Mouse (Mus musculus) CH12.LX (cell line): Measurements from ENCODE around the gene Slc25a21. TPM values are rescaled to one million over a fixed set of nuclear protein-coding genes. Genes with fewer than 3 reads are reported as not detected.

Source experiments
- DNase-seq: peaks from one replicate; pipeline ENCODE4 v3.0.0-alpha.2; 2013; ENCODE audit errors: extremely low read depth
- H3K27ac ChIP-seq: 2 replicates; pipeline ENCODE4 v1.5.1; 2012; ENCODE audit warnings: low read depth, mild to moderate bottlenecking, control low read depth, moderate library complexity; ENCODE audit not compliant: insufficient read depth
- H3K27me3 ChIP-seq: replicated peaks from 2 replicates; pipeline ENCODE3; 2012; ENCODE audit warnings: inconsistent platforms
- H3K36me3 ChIP-seq, 2 experiments: replicated peaks in 1 of 2; 2 replicates each; pipeline versions ENCODE3 to v1.6.1; 2012; ENCODE audit warnings: inconsistent platforms in 1 of 2, low read length in 1 of 2, mild to moderate bottlenecking in 1 of 2, mixed read lengths in 1 of 2, moderate library complexity in 1 of 2; ENCODE audit not compliant: control insufficient read depth in 1 of 2, insufficient read depth in 1 of 2
- H3K4me1 ChIP-seq, 2 experiments: 2 replicates each; pipeline ENCODE4 v1.6.1; 2012; ENCODE audit warnings: inconsistent platforms in 1 of 2, moderate library complexity in 1 of 2; ENCODE audit not compliant: insufficient read depth in 2 of 2, control insufficient read depth in 1 of 2
- H3K4me2 ChIP-seq: 2 replicates; pipeline ENCODE4 v1.6.1; 2012; ENCODE audit warnings: low read depth, mild to moderate bottlenecking, control low read depth; ENCODE audit not compliant: poor library complexity, insufficient read depth, severe bottlenecking
- H3K4me3 ChIP-seq, 3 experiments: fragments of 150-350 bp in 1 of 3; sonication (generic) in 1 of 3; replicated peaks in 1 of 3; 2 replicates each; pipeline versions ENCODE3 to v1.5.1; 2011 to 2012; ENCODE audit warnings: low read depth in 2 of 3, low read length in 2 of 3, mild to moderate bottlenecking in 2 of 3, moderate library complexity in 2 of 3, control low read depth in 1 of 3, improper control_type of control experiment in 1 of 3, inconsistent platforms in 1 of 3, mixed read lengths in 1 of 3; ENCODE audit not compliant: poor library complexity in 1 of 3
- H3K79me2 ChIP-seq: replicated peaks from 2 replicates; pipeline ENCODE4 v1.6.1; 2012; ENCODE audit warnings: mild to moderate bottlenecking, moderate library complexity; ENCODE audit not compliant: control insufficient read depth, poor library complexity, insufficient read depth, severe bottlenecking; ENCODE audit errors: extremely low read depth
- H3K9ac ChIP-seq: 2 replicates; pipeline ENCODE4 v1.6.1; 2012; ENCODE audit warnings: low read depth, mild to moderate bottlenecking, control low read depth, moderate library complexity; ENCODE audit not compliant: insufficient read depth
- H3K9me3 ChIP-seq: replicated peaks from 2 replicates; pipeline ENCODE3; 2012; ENCODE audit warnings: low read length, inconsistent platforms, mixed read lengths
- CHD1 ChIP-seq: IDR thresholded peaks from 2 replicates; pipeline ENCODE4 v1.6.1; 2012; ENCODE audit warnings: low read depth, low read length, improper control_type of control experiment, inconsistent platforms
- E2F4 ChIP-seq: IDR thresholded peaks from 2 replicates; pipeline ENCODE4 v1.6.1; 2011; ENCODE audit warnings: low read depth, low read length, improper control_type of control experiment; ENCODE audit not compliant: insufficient replicate concordance
- ELF1 ChIP-seq: IDR thresholded peaks from 2 replicates; pipeline ENCODE4 v1.6.1; 2014; ENCODE audit warnings: low read depth, mild to moderate bottlenecking, inconsistent platforms, low read length, improper control_type of control experiment
- EP300 ChIP-seq: IDR thresholded peaks from 2 replicates; pipeline ENCODE4 v1.6.1; 2011; ENCODE audit warnings: low read length, improper control_type of control experiment
- ETS1 ChIP-seq: conservative IDR thresholded peaks from 2 replicates; pipeline ENCODE4 v1.6.1; 2012; ENCODE audit warnings: low read depth, mild to moderate bottlenecking, inconsistent platforms, low read length, improper control_type of control experiment, moderate library complexity
- GABPA ChIP-seq: IDR thresholded peaks from 2 replicates; pipeline ENCODE4 v1.6.1; 2012; ENCODE audit warnings: low read depth, low read length, improper control_type of control experiment, inconsistent platforms; ENCODE audit not compliant: insufficient replicate concordance
- IRF4 ChIP-seq: IDR thresholded peaks from 2 replicates; pipeline ENCODE4 v1.6.1; 2014; ENCODE audit warnings: low read depth, mild to moderate bottlenecking, inconsistent platforms, low read length, improper control_type of control experiment
- JUND ChIP-seq: conservative IDR thresholded peaks from 2 replicates; pipeline ENCODE4 v1.6.1; 2011; ENCODE audit warnings: low read depth, low read length, improper control_type of control experiment
- KAT2A ChIP-seq: IDR thresholded peaks from 2 replicates; pipeline ENCODE4 v1.6.1; 2012; ENCODE audit warnings: low read length, improper control_type of control experiment, inconsistent platforms; ENCODE audit not compliant: insufficient replicate concordance
- MAX ChIP-seq: IDR thresholded peaks from 2 replicates; pipeline ENCODE4 v1.6.1; 2011; ENCODE audit warnings: low read length, improper control_type of control experiment
- MAZ ChIP-seq: IDR thresholded peaks from 2 replicates; pipeline ENCODE4 v1.6.1; 2012; ENCODE audit warnings: low read depth, mild to moderate bottlenecking, inconsistent platforms, low read length, improper control_type of control experiment, moderate library complexity
- MYC ChIP-seq: IDR thresholded peaks from 2 replicates; pipeline ENCODE4 v1.6.1; 2011; ENCODE audit warnings: low read depth, mild to moderate bottlenecking, improper control_type of control experiment, low read length
- NELFE ChIP-seq: IDR thresholded peaks from 2 replicates; pipeline ENCODE4 v1.6.1; 2011; ENCODE audit warnings: low read depth, low read length, improper control_type of control experiment
- PAX5 ChIP-seq: IDR thresholded peaks from 2 replicates; pipeline ENCODE4 v1.6.1; 2012; ENCODE audit warnings: low read length, inconsistent platforms, mixed read lengths
- POLR2A ChIP-seq: IDR thresholded peaks from 2 replicates; pipeline ENCODE4 v1.6.1; 2011; ENCODE audit warnings: low read depth, mild to moderate bottlenecking, improper control_type of control experiment, low read length
- POLR2AphosphoS2 ChIP-seq: IDR thresholded peaks from 2 replicates; pipeline ENCODE4 v1.6.1; 2011; ENCODE audit warnings: low read depth, low read length, improper control_type of control experiment
- RAD21 ChIP-seq: IDR thresholded peaks from 2 replicates; pipeline ENCODE4 v1.6.1; 2011; ENCODE audit warnings: low read depth, mild to moderate bottlenecking, low read length, improper control_type of control experiment, moderate library complexity
- RCOR1 ChIP-seq: conservative IDR thresholded peaks from 2 replicates; pipeline ENCODE4 v1.6.1; 2012; ENCODE audit warnings: low read depth, mild to moderate bottlenecking, inconsistent platforms, low read length, improper control_type of control experiment
- SIN3A ChIP-seq: IDR thresholded peaks from 2 replicates; pipeline ENCODE4 v1.6.1; 2012; ENCODE audit warnings: low read length, improper control_type of control experiment, inconsistent platforms
- SMC3 ChIP-seq: IDR thresholded peaks from 2 replicates; pipeline ENCODE4 v1.6.1; 2011; ENCODE audit warnings: low read depth, low read length, improper control_type of control experiment
- TBP ChIP-seq: conservative IDR thresholded peaks from 2 replicates; pipeline ENCODE4 v1.6.1; 2011; ENCODE audit warnings: low read depth, low read length, improper control_type of control experiment
- TCF12 ChIP-seq: IDR thresholded peaks from 2 replicates; pipeline ENCODE4 v1.6.1; 2014; ENCODE audit warnings: low read depth, mild to moderate bottlenecking, inconsistent platforms, low read length, improper control_type of control experiment
- USF1 ChIP-seq: IDR thresholded peaks from 2 replicates; pipeline ENCODE4 v1.6.1; 2014; ENCODE audit warnings: low read depth, mild to moderate bottlenecking, inconsistent platforms, low read length, improper control_type of control experiment
- ZC3H11A ChIP-seq: IDR thresholded peaks from 2 replicates; pipeline ENCODE4 v1.6.1; 2012; ENCODE audit warnings: low read depth, mild to moderate bottlenecking, inconsistent platforms, low read length, improper control_type of control experiment
- ZNF384 ChIP-seq: IDR thresholded peaks from 2 replicates; pipeline ENCODE4 v1.6.1; 2012; ENCODE audit warnings: low read depth, low read length, improper control_type of control experiment, inconsistent platforms
- dilution Hi-C: fragments of 300-500 bp; cut with MboI; formaldehyde crosslinking; loops from 2 replicates; pipeline ENCODE4 v1.14.3; 2020; ENCODE audit warnings: low sequenced_read_pairs; ENCODE audit not compliant: extremely low pct_unique_long_range_greater_than_20kb, extremely low pct_ligation_motif_present
- in situ Hi-C: fragments of 300-500 bp; cut with MboI; formaldehyde crosslinking; loops from 3 replicates; pipeline ENCODE4 v1.14.3; 2019; ENCODE audit warnings: low sequenced_read_pairs, low pct_ligation_motif_present, low pct_unique_long_range_greater_than_20kb, mixed read lengths
- polyA plus RNA-seq: library from polyadenylated mRNA; unstranded; fragments of >175 nt; gene quantifications from 2 replicates; pipeline ENCODE4 v1.2.1, GENCODE M21; 2012; ENCODE audit warnings: low read depth; ENCODE audit not compliant: insufficient read length
- total RNA-seq, 2 experiments: library from RNA; depleted of rRNA; stranded (reverse); fragments of 300-350 nt in 1 of 2; fragments of >200 nt in 1 of 2; gene quantifications; 2 replicates each; pipeline ENCODE4 v1.2.3; 2012 to 2014

The Slc25a21 gene
- total and polyA plus RNA-seq, 3 experiments = not detected

DNA sequence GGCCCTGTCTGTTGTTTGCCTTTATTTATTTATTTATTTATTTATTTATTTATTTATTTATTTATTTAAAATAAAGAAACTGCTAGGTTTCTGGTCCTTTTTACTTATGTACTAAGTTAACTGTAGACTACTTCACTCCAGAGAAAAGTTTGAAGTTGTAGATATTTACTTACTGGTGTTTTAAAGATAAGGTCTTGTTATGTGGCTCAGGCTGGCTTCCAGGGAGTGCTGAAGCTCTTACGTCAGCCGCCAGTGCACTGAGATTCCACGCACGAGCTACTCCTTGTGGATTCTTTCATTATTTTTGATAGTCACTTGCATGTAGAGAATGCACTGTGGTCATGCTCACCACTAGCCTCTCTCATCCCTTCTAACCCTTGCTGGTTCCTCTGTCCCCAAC lies 460.2 kb downstream of the Slc25a21 start:
- H3K27ac ChIP-seq = no peak overlapping the region
- in situ Hi-C loops (no loop called here), dilution Hi-C loops (no loop called here)
- H3K36me3 ChIP-seq = no peaks in the 10 kb centered on the region
- no peak overlapping the region for H3K4me3 ChIP-seq
- DNase-seq = no peak
- no peaks in the 10 kb centered on the region for H3K4me1 ChIP-seq
- H3K9me3 ChIP-seq = no peaks in the 10 kb centered on the region
- H3K79me2 ChIP-seq = no peaks in the 10 kb centered on the region
- H3K9ac ChIP-seq = no peak overlapping the region
- no peak overlapping the region for H3K4me2 ChIP-seq
- H3K27me3 ChIP-seq = no peaks in the 10 kb centered on the region
- TF ChIP-seq CHD1 = no peak
- TF ChIP-seq ELF1 = no peak
- no peak for TF ChIP-seq MAZ
- no peak for TF ChIP-seq JUND
- TF ChIP-seq SIN3A = no peak
- no peak for TF ChIP-seq MAX
- no peak for TF ChIP-seq EP300
- no peak for TF ChIP-seq KAT2A
- no peak for TF ChIP-seq TCF12
- TF ChIP-seq RAD21 = no peak
- TF ChIP-seq NELFE = no peak
- no peak for TF ChIP-seq TBP
- TF ChIP-seq GABPA = no peak
- TF ChIP-seq ZNF384 = no peak
- no peak for TF ChIP-seq RCOR1
- TF ChIP-seq IRF4 = no peak
- no peak for TF ChIP-seq E2F4
- TF ChIP-seq ETS1 = no peak
- no peak for TF ChIP-seq MYC
- TF ChIP-seq, all 38 proteins: peak for 0

- no peaks in the 10 kb centered on the region for H3K4me1 ChIP-seq
- H3K4me3 ChIP-seq = no peak overlapping the region
- H3K79me2 ChIP-seq = no peaks in the 10 kb centered on the region
- no peak for TF ChIP-seq USF1
- no peak for TF ChIP-seq ZC3H11A
- TF ChIP-seq POLR2AphosphoS2 = no peak
- no peak for TF ChIP-seq SMC3
- TF ChIP-seq POLR2A = no peak
- no peak for TF ChIP-seq PAX5
- no peak for TF ChIP-seq CHD1
- no peak for TF ChIP-seq GABPA
- no peaks in the 10 kb centered on the region for H3K36me3 ChIP-seq
- H3K27me3 ChIP-seq = no peaks in the 10 kb centered on the region
- H3K9me3 ChIP-seq = no peaks in the 10 kb centered on the region
- no peak overlapping the region for H3K9ac ChIP-seq
- DNase-seq = no peak
- H3K4me2 ChIP-seq = no peak overlapping the region
- H3K27ac ChIP-seq = no peak overlapping the region
- in situ Hi-C loops = no loop called here
- dilution Hi-C loops = no loop called here
Measured at GRCm38 (mm10) chr12:56727631-56728030, 469.6 kb downstream of the Slc25a21 start.
